Mouse (Mus musculus): ENCODE measurements around the gene Fzd1. TPM values are rescaled to one million over a fixed set of nuclear protein-coding genes. Genes with fewer than 3 reads are reported as not detected.

Gene Fzd1
- polyA plus RNA-seq (2015; fragmentation: Nextera tagmentation; extraction: Ambion mirVana) = 18.3 and 23.3 TPM in 2 replicates

DNA sequence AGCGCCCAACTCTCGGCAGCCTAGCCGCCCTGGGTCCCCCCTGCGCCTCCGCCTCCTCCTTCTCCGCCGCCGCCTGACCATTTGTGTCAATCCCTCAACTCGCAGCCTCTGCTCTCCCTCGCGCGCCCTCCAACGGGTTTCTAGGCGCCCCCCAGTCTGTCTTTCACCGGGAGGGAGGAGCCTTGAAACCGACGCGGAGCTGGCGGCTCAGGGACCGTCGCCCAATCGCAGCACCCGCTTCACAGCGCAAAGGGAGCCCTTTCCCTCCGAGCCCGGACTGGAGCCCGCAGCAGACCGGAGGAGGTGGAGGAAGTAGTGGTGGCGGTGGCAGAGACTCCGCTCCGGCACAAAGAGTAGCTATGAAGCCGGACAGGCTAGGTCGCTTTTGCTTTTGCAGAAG, at the start of gene Fzd1:
Gene Fzd1, minus strand, starts transcription at position 134 of the 400 bp plus-strand sequence.
- Histone ChIP-seq H3K9ac (replicated peaks; ENCODE audit: low read depth) (peak within 1 kb of the TSS; percentile 83), H3K9me3 (ENCODE audit: low read length) (no peaks in the 10 kb centered on the region), H3K27me3 (replicated peaks; ENCODE audit: insufficient read depth, low read length) (no peaks in the 10 kb centered on the region), H3K36me3 (ENCODE audit: insufficient read depth, low read length) (no peaks in the 10 kb centered on the region), H3K4me2 (replicated peaks; ENCODE audit: low read depth, low read length) (peak within 1 kb of the TSS; percentile 94), H3K4me3 (ENCODE audit: low read depth, low read length) (peak within 1 kb of the TSS; percentile 93), H3K27ac (ENCODE audit: low read length) (peak within 1 kb of the TSS; percentile 95), H3K4me1 (ENCODE audit: insufficient read depth, low read depth, low read length) (0 out of 2 replicates have a peak, but pooled peaks cover 8% of the 10 kb centered on the region)
- peak; percentile 64 for TF ChIP-seq CTCF (IDR thresholded peaks at IDR 0.05)
- no peak for TF ChIP-seq EP300 (IDR thresholded peaks at IDR 0.05)
- peak; percentile 98 for DNase-seq (ENCODE audit: low spot score)
- ATAC-seq = peak; percentile 96
- 0% methylated on average over 25 of the region's 33 CpGs for WGBS

- H3K9ac ChIP-seq (replicated peaks; ENCODE audit: low read depth) = no peak overlapping the region
Measured at GRCm38 (mm10) chr5:4805228-4805627, 47.4 kb upstream of the Fzd1 start.

GRCm38 (mm10) chr5:4803708-4804107, 45.9 kb upstream of the Fzd1 start:
- ATAC-seq = no peak
- Histone ChIP-seq H3K4me3 (ENCODE audit: low read depth, low read length) (no peak overlapping the region), H3K36me3 (ENCODE audit: insufficient read depth, low read length) (no peaks in the 10 kb centered on the region), H3K4me2 (replicated peaks; ENCODE audit: low read depth, low read length) (no peak overlapping the region), H3K27ac (ENCODE audit: low read length) (no peak overlapping the region), H3K27me3 (replicated peaks; ENCODE audit: insufficient read depth, low read length) (no peaks in the 10 kb centered on the region), H3K9ac (replicated peaks; ENCODE audit: low read depth) (no peak overlapping the region), H3K4me1 (ENCODE audit: insufficient read depth, low read depth, low read length) (no peaks in the 10 kb centered on the region), H3K9me3 (ENCODE audit: low read length) (no peaks in the 10 kb centered on the region)
- WGBS = 39% methylated on average over 5 of the region's 5 CpGs
- DNase-seq (ENCODE audit: low spot score) = no peak
- TF ChIP-seq CTCF (IDR thresholded peaks at IDR 0.05) (no peak), EP300 (IDR thresholded peaks at IDR 0.05) (no peak)

More at GRCm38 (mm10) chr5:4805228-4805627, 47.4 kb upstream of the Fzd1 start:
- TF ChIP-seq EP300 (IDR thresholded peaks at IDR 0.05) (no peak), CTCF (IDR thresholded peaks at IDR 0.05) (no peak)
- ATAC-seq (no peak), DNase-seq (ENCODE audit: low spot score) (no peak)
- Histone ChIP-seq H3K36me3 (ENCODE audit: insufficient read depth, low read length) (no peaks in the 10 kb centered on the region), H3K4me3 (ENCODE audit: low read depth, low read length) (no peak overlapping the region), H3K4me2 (replicated peaks; ENCODE audit: low read depth, low read length) (no peak overlapping the region), H3K4me1 (ENCODE audit: insufficient read depth, low read depth, low read length) (no peaks in the 10 kb centered on the region), H3K27ac (ENCODE audit: low read length) (no peak overlapping the region), H3K27me3 (replicated peaks; ENCODE audit: insufficient read depth, low read length) (no peaks in the 10 kb centered on the region), H3K9me3 (ENCODE audit: low read length) (no peaks in the 10 kb centered on the region)
- WGBS = 87% methylated on average over 4 of the region's 4 CpGs

DNA sequence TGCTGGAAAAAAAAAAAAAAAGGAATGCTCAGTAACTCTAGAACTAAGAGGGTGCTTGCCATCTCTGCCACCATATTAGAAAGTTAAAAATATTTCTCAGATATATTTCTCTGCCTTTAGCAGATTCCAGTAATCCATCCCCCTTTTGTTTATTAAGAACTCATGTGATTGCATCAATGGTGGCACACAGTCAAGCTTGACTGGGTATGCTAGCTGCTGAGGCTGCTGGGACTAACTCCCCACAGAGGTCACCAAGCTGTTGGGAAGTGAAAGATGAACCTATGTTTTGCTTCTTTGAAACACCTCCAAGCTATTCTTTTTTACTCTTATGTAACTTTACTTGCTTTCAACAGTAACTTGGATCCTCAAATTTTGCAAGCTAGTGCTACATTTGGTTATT, 44.1 kb upstream of the Fzd1 start:
- Histone ChIP-seq H3K4me1 (ENCODE audit: insufficient read depth, low read depth, low read length) (no peaks in the 10 kb centered on the region), H3K27me3 (replicated peaks; ENCODE audit: insufficient read depth, low read length) (no peaks in the 10 kb centered on the region), H3K9me3 (ENCODE audit: low read length) (no peaks in the 10 kb centered on the region), H3K36me3 (ENCODE audit: insufficient read depth, low read length) (no peaks in the 10 kb centered on the region), H3K9ac (replicated peaks; ENCODE audit: low read depth) (no peak overlapping the region), H3K4me3 (ENCODE audit: low read depth, low read length) (no peak overlapping the region), H3K27ac (ENCODE audit: low read length) (no peak overlapping the region), H3K4me2 (replicated peaks; ENCODE audit: low read depth, low read length) (no peak overlapping the region)
- TF ChIP-seq EP300 (IDR thresholded peaks at IDR 0.05) = no peak
- no peak for TF ChIP-seq CTCF (IDR thresholded peaks at IDR 0.05)
- ATAC-seq = no peak
- DNase-seq (ENCODE audit: low spot score) = no peak

DNA sequence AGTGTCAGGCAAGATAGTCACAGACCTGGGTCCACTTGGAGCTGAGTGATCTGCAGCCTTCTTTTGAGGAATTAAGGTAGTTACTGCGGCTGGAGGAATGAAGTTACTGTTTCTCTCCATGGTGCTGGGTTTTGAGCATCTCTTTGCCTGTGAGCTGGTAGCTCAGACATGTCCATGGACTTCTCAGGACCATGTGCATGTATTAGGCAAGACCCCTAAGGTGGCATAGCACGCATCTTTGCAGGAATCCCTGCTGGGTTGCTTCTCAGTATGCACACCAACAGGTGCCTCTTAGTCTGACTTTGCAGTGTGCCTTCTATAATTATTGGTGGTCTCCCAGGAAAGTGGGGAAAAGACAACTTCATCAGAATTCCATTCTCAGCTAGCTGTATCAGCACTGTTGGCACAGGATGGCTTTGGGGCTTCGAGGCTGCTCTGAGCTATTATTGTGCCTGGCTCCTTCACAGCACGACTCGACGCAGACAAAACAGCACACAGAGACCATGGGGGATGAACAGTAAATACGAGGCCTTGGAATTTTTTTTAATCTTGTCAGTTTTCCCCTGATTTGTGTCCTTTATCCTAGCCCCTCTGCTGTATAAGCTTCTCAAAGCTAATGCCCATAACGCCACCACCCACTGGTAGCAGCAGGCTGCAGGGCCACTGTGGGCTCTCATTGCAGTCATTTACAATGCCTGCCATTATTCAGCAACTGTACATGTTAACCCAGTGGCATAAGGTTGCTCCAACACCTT, 43.4 kb upstream of the Fzd1 start:
- no peak overlapping the region for H3K9ac ChIP-seq (replicated peaks; ENCODE audit: low read depth)
- no peaks in the 10 kb centered on the region for H3K36me3 ChIP-seq (ENCODE audit: insufficient read depth, low read length)
- WGBS = 85% methylated on average over 8 of the region's 8 CpGs
- no peak overlapping the region for H3K4me3 ChIP-seq (ENCODE audit: low read depth, low read length)
- no peak overlapping the region for H3K4me2 ChIP-seq (replicated peaks; ENCODE audit: low read depth, low read length)
- no peaks in the 10 kb centered on the region for H3K27me3 ChIP-seq (replicated peaks; ENCODE audit: insufficient read depth, low read length)
- TF ChIP-seq EP300 (IDR thresholded peaks at IDR 0.05) (no peak), CTCF (IDR thresholded peaks at IDR 0.05) (no peak)
- H3K9me3 ChIP-seq (ENCODE audit: low read length) = no peaks in the 10 kb centered on the region
- no peak overlapping the region for H3K27ac ChIP-seq (ENCODE audit: low read length)
- H3K4me1 ChIP-seq (ENCODE audit: insufficient read depth, low read depth, low read length) = no peaks in the 10 kb centered on the region
- no peak for ATAC-seq
- DNase-seq (ENCODE audit: low spot score) = no peak

- Histone ChIP-seq H3K9ac (replicated peaks; ENCODE audit: low read depth) (no peak overlapping the region), H3K27me3 (replicated peaks; ENCODE audit: insufficient read depth, low read length) (no peaks in the 10 kb centered on the region), H3K4me2 (replicated peaks; ENCODE audit: low read depth, low read length) (no peak overlapping the region), H3K9me3 (ENCODE audit: low read length) (no peaks in the 10 kb centered on the region), H3K27ac (ENCODE audit: low read length) (no peak overlapping the region), H3K4me1 (ENCODE audit: insufficient read depth, low read depth, low read length) (no peaks in the 10 kb centered on the region), H3K36me3 (ENCODE audit: insufficient read depth, low read length) (no peaks in the 10 kb centered on the region), H3K4me3 (ENCODE audit: low read depth, low read length) (no peak overlapping the region)
- TF ChIP-seq CTCF (IDR thresholded peaks at IDR 0.05) (no peak), EP300 (IDR thresholded peaks at IDR 0.05) (no peak)
- no peak for DNase-seq (ENCODE audit: low spot score)
- ATAC-seq = no peak
- 46% methylated on average over 3 of the region's 3 CpGs for WGBS
Measured at GRCm38 (mm10) chr5:4791219-4791618, 33.4 kb upstream of the Fzd1 start.

Data from lung, postnatal 0 days (tissue).